Mouse (Mus musculus) ovary, postnatal 36 days (tissue): Measurements from ENCODE around the gene Ntn1.

ENCODE experiments used
- DNase-seq: peaks from one replicate; pipeline ENCODE4 v3.0.0; 2022; ENCODE audit warnings: low spot score, mixed read lengths

The Ntn1 gene

DNA sequence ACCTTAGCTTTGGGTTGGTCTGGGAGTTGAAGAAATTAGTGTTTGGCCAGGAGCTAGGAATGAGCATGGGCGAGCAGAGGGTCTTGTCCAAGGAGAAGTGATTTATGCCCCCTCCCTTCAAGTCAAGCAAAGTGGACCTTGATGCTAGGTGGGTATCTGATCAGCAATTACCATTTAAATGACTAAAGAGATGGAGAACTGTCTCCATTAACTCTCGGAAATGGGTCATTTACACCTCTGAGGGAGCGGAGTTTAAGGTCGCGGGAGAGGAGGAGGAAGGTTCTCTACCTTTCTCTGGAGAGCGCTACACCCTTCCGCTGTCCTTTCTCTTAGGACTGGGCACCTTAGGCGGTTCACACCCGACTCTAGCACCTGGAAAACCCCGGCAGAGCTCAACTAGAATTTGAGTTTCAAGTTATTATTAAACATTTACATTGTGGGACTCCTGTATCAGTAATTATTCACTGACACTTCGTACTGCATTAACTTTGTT lies at the start of gene Ntn1:
Gene Ntn1, minus strand, starts transcription at position 97 of the 493 bp plus-strand sequence.
- DNase-seq = no peak

DNA sequence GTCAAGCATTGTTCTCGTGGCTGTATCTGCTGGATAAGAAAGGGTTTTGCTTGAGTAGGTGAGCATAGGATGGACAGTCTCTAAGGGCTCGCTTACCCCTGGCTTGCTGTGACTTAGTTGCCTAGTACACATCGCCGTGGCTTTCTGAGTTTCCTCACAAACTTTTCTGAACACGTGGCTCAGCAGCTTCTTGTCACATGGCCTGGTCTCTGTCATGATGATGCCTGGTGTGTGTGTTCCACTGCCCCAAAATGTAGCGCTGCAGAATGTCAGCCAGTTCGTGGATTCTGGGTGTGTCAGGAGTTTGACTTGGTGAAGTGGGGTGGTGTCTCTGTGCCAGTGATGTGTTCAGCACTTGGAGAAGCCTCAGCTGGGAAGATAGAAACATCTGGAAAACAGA lies 47.7 kb upstream of the Ntn1 start:
- DNase-seq = no peak

DNA sequence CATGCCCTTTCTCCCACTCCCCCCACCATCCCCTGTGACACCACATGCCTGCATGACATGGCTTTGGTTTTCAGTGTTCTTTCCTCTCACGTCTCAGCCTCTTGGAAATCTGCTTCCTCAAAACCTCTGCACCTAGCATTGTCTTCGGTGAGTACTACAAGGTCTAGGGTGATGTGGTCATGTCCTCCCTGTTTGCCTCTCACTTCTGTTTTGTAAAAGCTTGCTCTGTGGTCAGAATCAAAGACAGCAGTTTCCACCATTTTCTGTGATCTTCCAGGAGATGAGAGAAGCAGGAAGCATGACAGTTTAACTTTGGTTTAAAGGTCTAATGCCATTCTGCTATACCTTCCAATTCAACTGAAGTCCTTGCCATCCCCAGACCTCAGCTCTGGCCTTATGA lies 46.6 kb upstream of the Ntn1 start:
- DNase-seq = no peak

DNA sequence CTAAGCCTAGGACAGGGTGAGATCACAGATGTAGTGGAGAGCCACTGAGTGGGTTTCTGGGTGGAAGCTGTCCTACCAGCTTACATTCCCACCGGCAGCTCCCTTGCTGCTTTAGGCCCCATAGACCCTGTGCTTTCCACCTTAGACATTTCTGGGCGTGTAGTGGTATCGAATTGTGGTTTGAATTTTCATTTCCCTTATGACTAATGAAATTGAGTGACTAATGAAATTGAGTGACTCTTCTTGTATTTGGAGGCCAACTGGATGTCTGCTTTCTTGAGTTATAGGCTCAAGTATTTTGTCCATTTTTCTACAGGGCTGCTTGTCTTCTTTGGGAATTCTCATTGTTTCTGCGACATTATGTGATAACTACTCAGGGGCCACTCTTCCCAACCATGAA lies 45.9 kb upstream of the Ntn1 start:
- DNase-seq = no peak

DNA sequence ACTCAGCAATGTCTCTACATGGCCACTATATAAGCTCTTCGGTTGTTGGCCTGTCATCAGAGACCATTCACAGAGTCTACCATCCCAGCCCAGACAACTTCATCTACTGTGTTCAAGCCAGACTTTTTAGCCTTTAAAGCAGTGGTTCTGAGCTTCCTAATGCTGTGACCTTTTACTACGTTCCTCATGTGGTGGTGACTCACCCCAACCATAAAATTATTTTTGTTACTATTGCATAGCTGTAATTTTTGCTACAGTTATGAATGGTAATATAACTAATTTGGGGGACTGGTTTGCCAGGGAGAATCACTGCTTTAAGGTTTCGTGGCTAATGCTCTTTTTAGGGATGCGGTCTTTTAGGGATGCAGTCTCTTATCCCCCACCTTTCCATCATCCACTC lies 45.3 kb upstream of the Ntn1 start:
- no peak for DNase-seq

DNA sequence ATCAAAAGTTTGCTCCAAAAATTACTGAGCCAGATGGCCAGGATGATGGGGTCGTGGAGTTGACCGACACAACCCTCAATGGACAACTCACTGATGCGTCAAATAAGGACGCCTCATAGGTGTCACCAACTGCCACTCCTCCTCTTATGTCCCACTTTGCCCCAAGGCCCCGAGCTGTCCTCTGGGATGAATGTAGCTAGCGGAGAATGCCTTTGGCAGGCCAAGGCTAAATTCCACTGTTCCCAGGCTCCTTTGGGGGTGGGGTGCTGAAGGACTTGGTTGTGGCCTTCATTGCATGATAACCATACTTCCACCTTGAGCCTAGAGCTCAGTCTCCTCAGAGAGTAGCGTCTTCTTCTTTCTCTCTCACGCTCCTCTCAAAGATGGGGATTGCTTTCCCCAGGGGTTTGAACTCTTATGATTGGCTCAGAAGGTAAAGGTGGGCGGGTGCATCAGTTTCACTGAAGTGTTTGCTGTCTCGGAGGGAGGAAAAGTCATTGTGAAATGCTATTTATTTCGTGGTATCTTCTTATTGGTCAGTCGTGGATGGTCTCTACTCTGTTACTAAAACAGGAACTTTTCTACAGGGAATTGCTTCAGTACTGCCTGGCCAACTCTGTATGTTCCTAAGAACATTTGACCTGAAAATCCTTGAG lies 42.5 kb upstream of the Ntn1 start:
- DNase-seq = no peak

DNA sequence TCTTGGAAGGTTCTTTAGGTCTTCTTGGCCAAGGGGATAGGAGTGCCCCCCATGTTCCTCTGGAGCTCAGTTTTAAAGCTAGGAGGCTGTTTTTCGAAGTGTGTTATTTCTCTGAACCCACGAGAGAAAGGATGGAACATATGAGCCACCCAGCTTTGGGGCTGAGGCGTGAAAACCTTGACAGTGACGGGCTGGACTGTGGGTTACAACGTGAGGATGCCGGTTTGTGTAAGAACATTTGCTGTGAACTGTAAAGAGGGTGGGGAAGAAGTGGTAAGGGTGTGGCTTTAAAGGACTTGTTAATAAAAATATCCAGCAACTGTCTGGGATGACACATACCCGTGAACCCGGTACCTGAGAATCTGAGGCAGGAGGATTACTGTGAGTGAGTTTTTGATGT lies 41.7 kb upstream of the Ntn1 start:
- no peak for DNase-seq

DNA sequence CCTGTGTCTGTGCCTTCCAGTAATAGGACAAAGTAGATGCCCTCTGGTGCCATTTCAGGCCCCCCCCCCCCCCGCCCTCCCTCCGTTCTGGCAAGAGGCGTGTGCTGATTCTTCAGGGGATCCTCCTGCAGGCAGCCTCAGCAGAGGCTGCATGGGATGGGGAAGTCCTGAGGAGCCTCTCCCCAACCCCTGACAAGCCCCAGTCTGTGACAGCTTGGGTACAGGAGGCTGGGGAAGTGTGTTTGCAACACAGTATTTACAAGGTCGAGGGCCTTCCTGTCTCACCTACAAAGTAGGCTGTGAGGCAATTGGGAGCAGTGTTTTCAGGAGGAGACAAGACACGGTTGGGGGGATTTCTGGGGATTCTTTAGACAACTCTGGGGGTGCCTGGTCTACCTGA lies 40.3 kb upstream of the Ntn1 start:
- no peak for DNase-seq

DNA sequence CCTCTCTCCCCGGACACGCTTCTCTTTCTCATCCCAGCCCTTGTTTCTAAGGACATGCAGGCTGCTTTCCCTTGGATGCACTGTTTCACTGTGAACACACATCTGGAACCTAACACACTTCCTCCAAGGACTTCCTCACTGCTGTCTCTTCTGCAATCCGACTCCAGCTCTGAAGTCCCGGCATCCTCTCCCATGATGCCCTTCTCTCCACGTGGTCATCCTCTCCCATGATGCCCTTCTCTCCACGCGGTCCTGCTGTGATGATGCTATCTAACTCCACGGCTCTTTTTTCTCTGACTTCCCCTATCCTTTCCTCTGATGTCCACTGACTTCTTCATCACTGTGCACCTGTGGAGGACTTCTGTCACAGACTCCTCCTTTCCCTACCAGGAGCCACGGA lies 39.5 kb upstream of the Ntn1 start:
- DNase-seq = no peak

DNA sequence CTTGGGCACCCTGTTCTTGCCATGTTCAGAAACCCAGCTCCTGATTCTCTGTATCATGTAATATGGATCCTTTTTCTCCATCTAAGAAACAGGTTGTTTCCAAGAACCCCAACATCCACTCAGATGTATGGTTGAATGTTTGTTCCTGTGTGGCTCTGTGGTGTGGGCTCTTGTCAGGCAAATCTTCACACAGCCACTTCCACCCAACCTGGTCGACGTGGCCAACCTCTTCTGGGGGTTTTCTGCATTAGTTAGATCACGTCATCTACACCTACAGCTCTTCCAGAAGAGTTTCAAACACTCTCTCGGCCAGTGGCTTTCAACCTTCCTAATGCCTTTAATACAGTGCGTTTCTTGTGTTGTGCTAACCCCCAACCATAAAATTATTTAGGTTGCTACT lies 35.8 kb upstream of the Ntn1 start:
- DNase-seq = no peak

DNA sequence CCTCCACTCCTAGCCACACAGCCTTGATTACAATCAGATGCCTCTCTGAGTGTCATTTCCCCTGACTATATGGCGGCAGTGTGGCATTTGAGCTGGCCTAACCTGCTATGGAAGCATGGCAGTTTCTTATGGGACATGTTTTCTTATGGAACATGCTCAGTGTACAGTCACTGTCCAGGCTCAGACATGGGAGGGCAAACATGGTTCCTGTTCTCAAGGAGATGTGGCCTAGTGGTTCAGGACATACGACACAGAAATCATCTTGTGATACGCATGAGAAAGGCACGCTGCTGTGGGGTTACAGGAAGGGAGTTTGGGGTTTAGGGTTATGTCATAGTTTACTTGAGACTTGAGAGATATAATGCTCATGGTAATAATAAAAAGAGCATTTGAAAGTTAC lies 35.0 kb upstream of the Ntn1 start:
- DNase-seq = no peak

DNA sequence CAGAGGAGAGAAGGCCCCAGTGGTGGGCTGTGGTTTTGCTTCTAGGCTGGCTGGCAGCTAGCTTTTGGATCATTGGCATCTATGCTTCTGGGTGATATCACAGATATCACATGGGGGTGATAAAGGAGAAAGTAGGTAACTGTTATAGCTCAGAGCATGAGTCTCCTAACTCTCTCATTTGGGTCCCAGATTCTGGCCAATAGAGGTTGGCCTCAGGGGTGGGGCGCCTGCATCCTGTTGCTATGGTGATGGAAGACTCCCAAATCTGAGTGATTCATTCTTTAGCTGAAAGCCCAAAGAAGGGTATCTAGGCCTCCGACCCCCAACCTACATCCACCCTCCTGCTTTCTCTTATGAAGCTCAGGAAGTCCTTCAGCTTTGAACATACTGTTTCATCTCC lies 34.1 kb upstream of the Ntn1 start:
- DNase-seq = no peak

DNA sequence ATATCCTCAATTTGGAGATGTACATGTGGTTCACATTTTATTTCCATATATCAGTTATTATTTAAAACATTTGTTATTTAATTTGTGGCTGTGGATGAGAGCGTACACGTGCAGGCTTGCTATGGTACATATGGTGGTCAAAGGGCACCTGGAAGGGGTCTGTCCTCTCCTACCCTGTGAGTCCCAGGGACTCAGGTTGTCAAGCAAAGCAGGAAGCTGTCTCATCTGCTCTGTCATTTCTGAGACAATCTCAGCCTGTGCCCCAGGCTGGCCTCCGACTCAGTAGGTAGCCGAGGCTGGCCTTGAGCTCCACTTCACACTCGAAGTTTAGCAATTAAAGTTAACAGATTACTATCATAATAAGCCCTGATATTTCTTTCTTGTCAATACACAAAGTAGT lies 32.9 kb upstream of the Ntn1 start:
- DNase-seq = no peak

DNA sequence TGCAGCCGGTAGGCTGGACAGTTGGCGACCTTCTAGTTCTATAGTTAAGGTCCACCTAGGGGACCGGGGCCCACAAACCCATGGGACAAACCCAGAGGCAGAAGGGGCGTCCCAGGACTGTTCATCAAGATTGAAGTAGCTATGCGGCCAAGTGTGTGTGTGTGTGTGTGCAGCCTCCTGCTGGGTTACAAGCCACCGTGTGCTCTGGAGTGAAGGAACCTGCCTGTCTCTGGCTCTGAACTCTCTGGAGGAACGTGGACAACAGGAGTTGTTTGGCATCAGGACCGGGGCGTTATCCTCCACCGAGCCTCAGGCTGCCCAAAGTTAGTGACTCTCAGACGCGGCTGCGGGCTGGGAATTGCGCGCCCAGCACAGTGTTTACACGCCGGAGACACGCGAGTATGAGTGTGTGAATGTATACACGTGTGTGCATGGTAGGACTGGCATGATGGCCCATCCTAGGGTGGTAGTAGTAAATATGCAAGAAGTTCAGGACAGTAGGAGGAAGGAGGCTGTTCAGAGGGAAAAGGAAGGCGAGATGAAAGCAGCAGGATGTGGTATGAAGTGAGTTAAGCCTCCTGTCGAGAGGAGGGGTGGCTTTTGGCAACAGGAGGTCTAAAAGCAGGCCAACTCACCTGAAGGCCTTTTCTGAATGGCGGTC lies 31.9 kb upstream of the Ntn1 start:
- no peak for DNase-seq

DNA sequence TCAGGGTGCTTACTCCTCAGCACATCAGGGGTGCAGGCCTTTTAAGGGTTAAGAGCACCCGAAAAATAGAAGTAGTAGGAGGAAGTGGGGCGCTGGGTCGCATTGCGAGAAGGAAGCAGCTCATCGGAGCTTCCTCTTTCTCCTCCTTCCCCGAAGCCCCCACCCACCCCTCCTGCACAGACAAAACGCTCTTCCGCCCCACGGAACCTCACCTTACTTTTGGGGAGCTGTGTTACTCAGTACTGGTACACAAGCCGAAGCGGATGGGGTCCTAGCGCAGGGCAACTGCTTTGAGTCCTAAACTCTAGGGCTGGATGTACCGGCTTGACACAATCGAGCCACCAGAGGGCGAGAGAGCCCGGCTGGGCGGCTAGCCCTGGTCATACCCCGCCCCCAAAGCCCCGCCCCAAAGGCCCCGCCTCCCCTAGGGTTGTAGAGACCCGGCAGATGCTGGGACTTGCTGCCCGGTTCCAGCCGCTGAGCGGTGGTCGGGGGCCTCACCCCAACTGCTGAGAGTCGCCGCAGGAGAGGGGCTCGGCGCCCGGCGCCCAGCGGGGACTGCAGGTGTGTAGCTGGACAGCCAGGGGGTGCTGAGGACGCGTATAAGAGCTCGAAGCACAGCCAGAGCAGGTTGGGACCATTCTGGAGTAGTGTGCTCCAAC lies 31.2 kb upstream of the Ntn1 start, which contains the start of gene Pik3r5:
Gene Pik3r5, plus strand, starts transcription at position 423 of the 662 bp plus-strand sequence.
- peak; percentile 78 for DNase-seq

DNA sequence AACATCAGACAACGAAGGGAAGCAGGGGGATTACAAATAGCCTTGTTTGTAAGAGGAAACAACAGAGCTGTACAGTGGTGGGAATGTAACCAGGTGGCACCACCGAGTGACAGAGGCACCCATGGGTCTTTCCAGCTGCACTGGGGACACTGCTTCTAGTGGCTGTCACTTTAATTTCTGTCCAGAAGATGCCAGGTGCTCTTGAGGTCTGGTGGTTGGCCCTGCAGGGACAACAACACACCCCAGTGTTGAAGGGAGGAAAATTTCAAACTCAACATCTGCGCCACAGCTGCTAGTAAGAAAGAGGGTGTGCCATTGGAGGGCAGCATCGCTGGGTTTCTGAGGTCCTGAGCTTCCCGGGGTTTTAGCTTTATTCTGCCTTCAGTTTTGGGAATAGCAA lies 30.0 kb upstream of the Ntn1 start:
- DNase-seq = no peak

DNA sequence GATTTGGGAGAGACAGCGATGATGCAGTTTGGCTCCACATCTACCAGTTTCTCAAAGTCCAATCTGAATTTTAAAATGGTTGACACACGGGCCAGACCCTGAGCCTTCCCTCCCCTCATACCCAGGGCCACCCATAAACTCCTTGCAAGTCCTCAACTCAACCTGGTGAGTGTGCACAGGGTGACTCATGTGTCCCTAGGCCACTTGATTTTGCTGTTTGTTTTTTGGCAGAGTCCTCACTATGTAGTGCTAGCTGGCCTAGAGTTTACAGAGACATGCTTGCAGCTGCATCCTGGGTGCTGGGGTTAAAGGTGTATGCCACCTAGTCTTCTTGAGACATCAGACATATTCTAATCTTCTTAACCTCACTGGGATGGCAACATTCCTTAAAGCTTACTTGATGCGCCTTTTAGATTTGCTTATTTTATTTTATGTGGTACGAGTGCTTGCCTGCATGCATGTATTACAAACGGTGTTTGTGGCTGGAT lies 26.5 kb upstream of the Ntn1 start:
- DNase-seq = no peak

DNA sequence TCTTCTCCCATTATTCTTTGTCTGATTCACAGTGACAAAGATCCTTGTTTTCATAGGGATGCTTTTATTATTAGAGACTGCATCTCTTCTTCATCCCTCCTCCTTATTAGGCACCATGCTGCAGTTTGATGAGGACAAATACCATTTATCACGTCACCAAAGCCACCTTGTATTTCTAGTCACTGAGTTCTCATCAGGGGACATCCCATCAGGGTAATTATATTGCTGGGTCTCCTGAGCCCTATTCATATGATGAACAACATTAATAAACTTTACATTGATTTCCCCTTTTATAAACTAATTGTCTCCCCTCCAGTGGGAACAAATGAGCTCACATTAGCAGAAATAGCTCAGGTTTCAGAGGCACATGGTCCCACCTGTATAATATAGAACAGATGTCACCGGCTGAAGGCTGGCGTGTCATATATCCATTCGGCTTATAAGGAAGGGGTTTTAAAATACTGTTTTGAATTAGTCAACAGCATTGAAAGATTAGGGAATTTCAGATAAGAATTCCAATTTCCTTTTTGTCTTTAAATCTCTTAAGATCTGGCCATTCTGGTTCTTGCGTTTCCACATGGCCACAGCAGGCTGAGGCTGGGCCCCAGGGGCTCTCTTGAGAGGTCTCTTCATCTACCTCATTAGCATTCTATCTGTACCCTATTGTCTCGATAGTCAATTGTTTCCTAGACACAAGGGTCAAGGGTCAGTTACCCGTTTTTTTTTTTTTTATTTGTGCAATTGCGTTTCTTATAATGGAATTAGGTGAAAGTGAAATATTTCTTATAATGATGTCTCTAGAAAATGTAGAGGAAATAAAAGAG lies 25.1 kb upstream of the Ntn1 start:
- no peak for DNase-seq

DNA sequence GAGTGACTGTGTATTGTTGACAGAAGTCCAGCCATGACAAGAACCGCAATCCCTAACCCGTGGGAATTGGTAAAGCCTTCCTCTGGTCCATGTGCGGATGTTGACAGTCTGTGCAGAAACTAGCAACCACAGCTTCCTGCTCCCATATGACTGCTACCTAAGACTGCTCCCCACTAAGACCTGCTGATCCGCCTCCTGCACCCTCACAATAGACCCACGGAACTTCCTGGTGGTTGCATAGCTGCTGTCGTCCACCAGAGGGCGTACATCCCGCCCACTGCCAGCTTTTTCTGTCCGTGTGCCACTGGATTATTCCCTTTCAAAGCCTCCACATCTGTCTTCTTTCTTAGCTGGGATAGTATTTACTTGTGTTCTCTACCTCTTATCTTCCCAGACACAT lies 17.2 kb upstream of the Ntn1 start:
- DNase-seq = no peak

DNA sequence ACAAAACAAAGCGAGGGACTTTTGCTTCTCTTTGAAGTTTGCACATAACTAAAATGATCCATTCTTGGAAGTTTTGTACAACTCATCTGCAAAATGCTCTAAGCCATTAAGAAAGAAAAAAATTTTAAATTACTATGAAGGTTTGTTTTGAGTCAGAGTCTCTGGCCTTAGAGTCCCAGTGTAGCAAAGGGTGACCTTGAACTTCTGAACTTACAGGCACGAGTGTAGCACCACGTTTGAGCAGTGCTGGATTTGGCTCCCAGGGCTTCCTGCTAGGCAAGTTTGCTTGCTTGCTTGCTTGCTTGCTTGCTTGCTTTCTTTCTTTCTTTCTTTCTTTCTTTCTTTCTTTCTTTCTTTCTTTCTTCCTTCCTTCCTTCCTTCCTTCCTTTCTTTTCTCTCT lies 16.4 kb upstream of the Ntn1 start:
- DNase-seq = no peak

DNA sequence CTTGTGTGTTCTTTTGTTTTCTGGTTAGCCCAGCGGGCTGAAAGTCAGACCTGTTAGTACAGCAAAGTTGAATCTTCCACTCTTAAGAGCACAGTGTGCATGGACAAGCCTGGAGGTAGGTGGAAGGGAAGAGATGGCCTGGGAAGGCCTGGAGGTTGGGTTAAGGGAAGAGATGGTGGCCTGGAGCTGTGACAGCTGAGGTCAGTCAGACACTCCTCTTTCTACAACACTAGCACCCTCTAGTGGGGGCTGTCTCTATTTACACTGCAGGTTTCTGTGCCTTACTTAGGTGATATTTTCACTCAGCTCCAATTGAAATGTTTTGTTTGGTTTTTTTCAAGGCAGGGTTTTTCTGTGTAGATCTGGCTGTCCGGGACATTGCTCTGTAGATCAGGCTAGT lies 7.5 kb upstream of the Ntn1 start:
- peak; percentile 26 for DNase-seq

DNA sequence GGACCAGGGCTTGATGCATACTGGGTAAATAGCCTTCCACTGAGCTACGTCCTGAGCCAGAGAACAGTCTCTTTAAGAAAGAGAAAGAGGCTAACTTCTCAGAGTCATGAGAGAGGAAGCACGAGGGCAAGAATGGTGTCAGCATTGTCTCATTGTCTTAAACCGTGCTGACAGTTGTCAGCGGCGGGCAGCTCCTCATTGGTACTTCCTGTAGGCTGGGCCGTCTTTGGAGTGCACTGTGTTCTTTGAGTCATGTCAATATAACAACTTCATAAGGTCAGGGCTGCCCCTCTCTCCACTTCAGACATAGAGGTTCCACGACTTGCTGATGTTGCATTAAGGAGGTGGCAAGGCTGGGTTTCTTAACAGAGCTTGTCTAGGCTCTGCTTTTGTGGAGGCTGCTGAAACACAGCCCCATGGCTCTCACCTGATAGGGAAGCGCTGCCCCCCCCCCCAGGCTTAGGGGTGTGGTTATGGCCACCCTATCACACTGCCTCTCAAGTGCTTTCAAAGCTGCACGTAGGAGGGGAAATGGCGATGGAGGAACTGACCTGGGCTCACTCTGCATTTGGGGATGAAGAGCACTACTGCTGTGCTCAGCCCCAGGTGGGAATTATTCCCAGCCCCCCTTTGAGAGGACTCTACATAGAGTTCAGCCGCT lies 6.8 kb upstream of the Ntn1 start:
- no peak for DNase-seq
